Mouse (Mus musculus) layer of hippocampus, postnatal 25 days (tissue): ENCODE results near the gene Col4a1. TPM values are rescaled to one million over a fixed set of nuclear protein-coding genes. Genes with fewer than 3 reads are reported as not detected.

Experiments used
- DNase-seq, 2 experiments: peaks; one replicate each; pipeline ENCODE4 v3.0.0; 2022; ENCODE audit warnings: mixed read lengths in 2 of 2, low spot score in 1 of 2; ENCODE audit errors: extremely low spot score in 1 of 2
- total RNA-seq, 2 experiments: library from RNA; stranded (reverse); gene quantifications; 2 replicates each; pipeline ENCODE4 v1.2.3; 2021

The Col4a1 gene
- total RNA-seq: 10 to 100 TPM; 46.0 to 60.0 TPM

GRCm38 (mm10) chr8:11312349-11313175 is at the start of gene Col4a1, which contains the start of gene Col4a2:
Gene Col4a1 (minus strand): TSS chr8:11312826.
Gene Col4a2 (plus strand): TSS chr8:11312805.
- peak; percentile 63 to 73 for DNase-seq

GRCm38 (mm10) chr8:11361546-11362277 is 49.1 kb upstream of the Col4a1 start:
- DNase-seq: no peak

- no peak for DNase-seq
Observed at GRCm38 (mm10) chr8:11359846-11360245, 47.2 kb upstream of the Col4a1 start.

- no peak for DNase-seq
Observed at GRCm38 (mm10) chr8:11357921-11358436, 45.4 kb upstream of the Col4a1 start.

GRCm38 (mm10) chr8:11356776-11357175 is 44.1 kb upstream of the Col4a1 start:
- no peak for DNase-seq

- no peak for DNase-seq
Observed at GRCm38 (mm10) chr8:11355900-11356299, 43.3 kb upstream of the Col4a1 start.

GRCm38 (mm10) chr8:11354800-11355451 is 42.3 kb upstream of the Col4a1 start:
- no peak for DNase-seq

GRCm38 (mm10) chr8:11352514-11352913 is 39.9 kb upstream of the Col4a1 start:
- DNase-seq: no peak

- no peak for DNase-seq
Observed at GRCm38 (mm10) chr8:11351355-11351754, 38.7 kb upstream of the Col4a1 start.

- DNase-seq: no peak
Observed at GRCm38 (mm10) chr8:11348622-11349021, 36.0 kb upstream of the Col4a1 start.

- DNase-seq: no peak
Observed at GRCm38 (mm10) chr8:11347699-11348098, 35.1 kb upstream of the Col4a1 start.

- no peak for DNase-seq
Observed at GRCm38 (mm10) chr8:11346225-11346624, 33.6 kb upstream of the Col4a1 start.

- DNase-seq: no peak
Observed at GRCm38 (mm10) chr8:11344459-11344858, 31.8 kb upstream of the Col4a1 start.

GRCm38 (mm10) chr8:11341111-11341566 is 28.5 kb upstream of the Col4a1 start:
- DNase-seq: no peak

- DNase-seq: no peak
Observed at GRCm38 (mm10) chr8:11340310-11341110, 27.9 kb upstream of the Col4a1 start.

- DNase-seq: no peak
Observed at GRCm38 (mm10) chr8:11338507-11338906, 25.9 kb upstream of the Col4a1 start.

GRCm38 (mm10) chr8:11337642-11338041 is 25.0 kb upstream of the Col4a1 start:
- DNase-seq: no peak

GRCm38 (mm10) chr8:11336346-11336745 is 23.7 kb upstream of the Col4a1 start:
- DNase-seq: no peak

GRCm38 (mm10) chr8:11335238-11335637 is 22.6 kb upstream of the Col4a1 start:
- DNase-seq: no peak

- DNase-seq: no peak
Observed at GRCm38 (mm10) chr8:11334493-11334892, 21.9 kb upstream of the Col4a1 start.
